Mouse (Mus musculus): ENCODE measurements around the gene Terf2. TPM values are rescaled to one million over a fixed set of nuclear protein-coding genes. Genes with fewer than 3 reads are reported as not detected.
"Not testable (repeated sequence)": the region's sequence is repeated elsewhere in the genome, so short reads cannot be mapped to it uniquely, and the experiment has no call there.

Gene Terf2
- polyA plus RNA-seq, 1 experiment from 2014 or later, result 10.9 TPM

GRCm38 (mm10) chr8:107109816-107110435 is 13.6 kb upstream of the Terf2 start:
- no peak for ATAC-seq (replicated peaks; ENCODE audit: insufficient number of reproducible peaks, low FRiP score, low TSS enrichment)
- 79% methylated on average over 5 of the region's 5 CpGs for WGBS (ENCODE audit: insufficient replicate concordance)
- Histone ChIP-seq H3K36me3 (ENCODE audit: control insufficient read depth, insufficient read depth, low read length) (no peaks in the 10 kb centered on the region), H3K9me3 (replicated peaks; ENCODE audit: control insufficient read depth, low read length) (no peaks in the 10 kb centered on the region), H3K4me3 (ENCODE audit: low read depth, low read length) (no peak overlapping the region), H3K9ac (ENCODE audit: low read depth, low read length) (no peak overlapping the region), H3K27ac (ENCODE audit: low read depth, low read length) (no peak overlapping the region), H3K27me3 (ENCODE audit: control insufficient read depth, insufficient read depth, low read length) (no peaks in the 10 kb centered on the region), H3K4me2 (no peak overlapping the region), H3K4me1 (ENCODE audit: control insufficient read depth, insufficient read depth, low read length) (0 out of 2 replicates have a peak, but pooled peaks cover 5% of the 10 kb centered on the region)

DNA sequence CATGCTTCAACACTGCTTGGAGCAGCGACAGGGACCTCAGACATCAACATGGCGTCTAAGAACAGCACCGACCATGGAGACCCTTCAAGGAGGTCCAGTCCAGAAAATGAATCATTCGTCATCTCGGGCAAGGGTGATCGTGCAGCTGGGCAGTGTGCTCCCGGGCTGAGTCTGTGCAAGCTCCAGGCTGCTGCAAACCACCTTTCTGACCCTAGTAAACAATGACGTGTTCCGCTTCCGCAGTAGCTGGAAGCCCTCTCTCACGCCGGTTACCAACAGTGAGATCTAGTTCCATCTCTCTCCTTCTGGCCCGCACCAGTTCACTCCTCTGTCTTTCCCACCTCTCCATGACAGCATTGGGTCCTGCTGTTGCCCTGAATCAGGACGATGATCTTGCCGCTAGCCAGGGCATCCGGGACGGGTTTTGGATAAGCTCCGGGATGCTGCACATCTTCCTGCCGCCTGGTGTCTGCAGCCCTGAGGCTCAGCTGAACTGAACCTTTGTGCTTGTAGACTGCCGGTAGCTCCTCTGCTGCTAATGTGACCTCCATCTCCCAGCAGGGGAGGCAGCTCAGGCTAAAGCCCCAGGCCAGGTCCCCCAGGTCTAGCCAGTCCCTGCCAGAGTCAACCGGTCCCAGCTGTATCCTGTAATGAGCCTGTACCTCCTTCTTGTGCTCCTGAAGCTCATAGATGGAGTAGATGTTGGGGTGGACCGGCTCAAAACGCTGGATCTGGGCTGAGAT is 12.8 kb upstream of the Terf2 start:
- Histone ChIP-seq H3K4me2 (peak overlapping the region; percentile 31), H3K27ac (ENCODE audit: low read depth, low read length) (no peak overlapping the region), H3K4me3 (ENCODE audit: low read depth, low read length) (0 out of 2 replicates have a peak overlapping the region, but pooled peaks have one; percentile 22), H3K4me1 (ENCODE audit: control insufficient read depth, insufficient read depth, low read length) (0 out of 2 replicates have a peak, but pooled peaks cover under 1% of the 10 kb centered on the region), H3K36me3 (ENCODE audit: control insufficient read depth, insufficient read depth, low read length) (no peaks in the 10 kb centered on the region), H3K9me3 (replicated peaks; ENCODE audit: control insufficient read depth, low read length) (no peaks in the 10 kb centered on the region), H3K9ac (ENCODE audit: low read depth, low read length) (0 out of 2 replicates have a peak overlapping the region, but pooled peaks have one; percentile 1), H3K27me3 (ENCODE audit: control insufficient read depth, insufficient read depth, low read length) (no peaks in the 10 kb centered on the region)
- ATAC-seq (replicated peaks; ENCODE audit: insufficient number of reproducible peaks, low FRiP score, low TSS enrichment), result no peak
- 60% methylated on average over 23 of the region's 23 CpGs for WGBS (ENCODE audit: insufficient replicate concordance)

- H3K9me3 ChIP-seq (replicated peaks; ENCODE audit: control insufficient read depth, low read length); ATAC-seq (replicated peaks; ENCODE audit: insufficient number of reproducible peaks, low FRiP score, low TSS enrichment); H3K4me2 ChIP-seq; H3K9ac ChIP-seq (ENCODE audit: low read depth, low read length); H3K27ac ChIP-seq (ENCODE audit: low read depth, low read length); H3K36me3 ChIP-seq (ENCODE audit: control insufficient read depth, insufficient read depth, low read length); H3K4me3 ChIP-seq (ENCODE audit: low read depth, low read length); H3K27me3 ChIP-seq (ENCODE audit: control insufficient read depth, insufficient read depth, low read length); H3K4me1 ChIP-seq (ENCODE audit: control insufficient read depth, insufficient read depth, low read length): not testable (repeated sequence)
- 85% methylated on average over 5 of the region's 5 CpGs for WGBS (ENCODE audit: insufficient replicate concordance)
Measured at GRCm38 (mm10) chr8:107108089-107108488, 11.7 kb upstream of the Terf2 start.

DNA sequence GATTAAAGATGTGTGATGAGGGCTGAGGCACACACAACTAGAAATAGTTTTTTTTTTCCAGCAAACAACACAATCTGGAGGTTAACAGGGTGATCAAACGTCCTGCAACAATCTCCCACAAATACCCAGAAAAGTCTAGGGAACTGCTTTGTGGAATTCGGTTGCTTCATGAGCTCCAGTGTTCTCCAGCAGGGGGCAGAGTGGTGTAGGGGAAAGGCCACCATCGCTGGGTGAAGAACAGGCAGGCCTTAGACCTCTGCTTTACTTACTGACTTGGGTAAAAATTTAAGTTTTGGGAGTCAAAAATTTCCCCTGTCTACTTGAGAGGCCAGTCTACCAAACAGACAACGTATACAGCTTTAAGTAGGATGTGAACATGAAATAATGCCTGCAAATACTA is 8.2 kb upstream of the Terf2 start:
- WGBS (ENCODE audit: insufficient replicate concordance), result 7% methylated on average over 4 of the region's 4 CpGs
- Histone ChIP-seq H3K27me3 (ENCODE audit: control insufficient read depth, insufficient read depth, low read length) (no peaks in the 10 kb centered on the region), H3K36me3 (ENCODE audit: control insufficient read depth, insufficient read depth, low read length) (no peaks in the 10 kb centered on the region), H3K4me2 (no peak overlapping the region), H3K4me1 (ENCODE audit: control insufficient read depth, insufficient read depth, low read length) (no peaks in the 10 kb centered on the region), H3K27ac (ENCODE audit: low read depth, low read length) (no peak overlapping the region), H3K9ac (ENCODE audit: low read depth, low read length) (no peak overlapping the region), H3K4me3 (ENCODE audit: low read depth, low read length) (no peak overlapping the region), H3K9me3 (replicated peaks; ENCODE audit: control insufficient read depth, low read length) (no peaks in the 10 kb centered on the region)
- ATAC-seq (replicated peaks; ENCODE audit: insufficient number of reproducible peaks, low FRiP score, low TSS enrichment), result no peak

- Histone ChIP-seq H3K9ac (ENCODE audit: low read depth, low read length) (no peak overlapping the region), H3K27me3 (ENCODE audit: control insufficient read depth, insufficient read depth, low read length) (no peaks in the 10 kb centered on the region), H3K4me2 (no peak overlapping the region), H3K4me1 (ENCODE audit: control insufficient read depth, insufficient read depth, low read length) (no peaks in the 10 kb centered on the region), H3K9me3 (replicated peaks; ENCODE audit: control insufficient read depth, low read length) (no peaks in the 10 kb centered on the region), H3K4me3 (ENCODE audit: low read depth, low read length) (no peak overlapping the region), H3K36me3 (ENCODE audit: control insufficient read depth, insufficient read depth, low read length) (no peaks in the 10 kb centered on the region), H3K27ac (ENCODE audit: low read depth, low read length) (no peak overlapping the region)
- ATAC-seq (replicated peaks; ENCODE audit: insufficient number of reproducible peaks, low FRiP score, low TSS enrichment), result no peak
- 75% methylated on average over 2 of the region's 2 CpGs for WGBS (ENCODE audit: insufficient replicate concordance)
Measured at GRCm38 (mm10) chr8:107100635-107101034, 4.3 kb upstream of the Terf2 start.

DNA sequence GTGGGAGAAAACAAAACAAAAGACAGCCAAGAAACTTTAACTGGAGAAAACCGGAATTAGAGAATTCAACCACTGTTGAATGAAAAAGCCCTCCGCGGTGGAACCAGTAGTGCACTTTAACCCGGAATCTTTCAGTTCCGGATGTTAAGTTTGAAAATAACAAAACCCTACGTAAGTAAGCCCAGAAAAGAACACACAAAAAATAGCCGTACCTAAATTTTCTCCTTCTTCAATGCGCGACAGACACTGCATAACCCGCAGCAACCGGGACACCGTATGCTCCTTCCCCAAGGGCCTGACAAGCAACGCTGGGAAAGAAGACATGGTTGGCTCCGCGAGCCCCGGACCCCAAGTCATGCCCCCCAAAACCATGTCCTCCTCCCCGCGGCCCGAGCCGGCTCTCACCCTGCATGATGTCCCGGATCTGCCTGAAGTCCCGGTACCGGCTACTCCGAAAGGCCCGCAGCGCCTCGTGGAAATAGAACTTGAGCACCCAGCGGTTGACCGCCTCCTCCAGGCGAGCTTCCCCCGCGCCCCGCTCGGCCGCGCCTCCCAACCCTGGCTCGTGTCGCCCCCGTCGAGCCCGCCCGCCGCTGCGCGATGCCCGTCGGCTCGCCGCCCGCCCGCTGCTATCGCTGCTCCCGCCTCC is 506 bp downstream of the Terf2 start:
- peak; percentile 82 for ATAC-seq (replicated peaks; ENCODE audit: insufficient number of reproducible peaks, low FRiP score, low TSS enrichment)
- H3K27me3 ChIP-seq (ENCODE audit: control insufficient read depth, insufficient read depth, low read length), result no peaks in the 10 kb centered on the region
- peaks cover 14% of the 10 kb centered on the region; the same call in 1 of the 2 replicates for H3K36me3 ChIP-seq (ENCODE audit: control insufficient read depth, insufficient read depth, low read length)
- WGBS (ENCODE audit: insufficient replicate concordance), result 1% methylated on average over 53 of the region's 53 CpGs
- no peaks in the 10 kb centered on the region for H3K4me1 ChIP-seq (ENCODE audit: control insufficient read depth, insufficient read depth, low read length)
- H3K27ac ChIP-seq (ENCODE audit: low read depth, low read length), result peak overlapping the region; percentile 87
- peak overlapping the region; percentile 68 for H3K4me2 ChIP-seq
- H3K9me3 ChIP-seq (replicated peaks; ENCODE audit: control insufficient read depth, low read length), result no peaks in the 10 kb centered on the region
- H3K9ac ChIP-seq (ENCODE audit: low read depth, low read length), result peak overlapping the region; percentile 84
- peak overlapping the region; percentile 83 for H3K4me3 ChIP-seq (ENCODE audit: low read depth, low read length)

DNA sequence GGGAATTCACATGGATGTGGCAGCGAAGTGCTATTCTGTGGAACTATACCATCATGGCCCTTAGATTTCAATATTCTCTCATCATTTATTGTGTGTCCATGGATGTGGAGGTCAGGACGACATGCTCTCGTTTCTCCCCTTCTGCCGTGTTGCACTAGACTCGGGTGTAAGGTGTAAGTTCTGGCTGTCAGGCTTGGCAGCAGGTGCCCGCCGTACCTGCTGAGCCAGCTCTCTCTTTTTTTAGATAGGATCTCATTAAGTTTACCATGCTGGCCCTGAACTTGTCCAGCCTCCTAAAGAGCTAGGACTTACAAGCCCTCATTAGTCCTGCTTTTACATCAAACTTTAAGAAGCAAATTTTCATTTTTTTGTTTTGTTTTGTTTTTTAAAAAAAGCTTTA is 5.8 kb downstream of the Terf2 start:
- Histone ChIP-seq H3K4me1 (ENCODE audit: control insufficient read depth, insufficient read depth, low read length) (no peaks in the 10 kb centered on the region), H3K27ac (ENCODE audit: low read depth, low read length) (no peak overlapping the region), H3K27me3 (ENCODE audit: control insufficient read depth, insufficient read depth, low read length) (no peaks in the 10 kb centered on the region), H3K36me3 (ENCODE audit: control insufficient read depth, insufficient read depth, low read length) (peaks cover 33% of the 10 kb centered on the region), H3K4me2 (no peak overlapping the region), H3K9me3 (replicated peaks; ENCODE audit: control insufficient read depth, low read length) (no peaks in the 10 kb centered on the region), H3K9ac (ENCODE audit: low read depth, low read length) (no peak overlapping the region), H3K4me3 (ENCODE audit: low read depth, low read length) (no peak overlapping the region)
- 89% methylated on average over 7 of the region's 7 CpGs for WGBS (ENCODE audit: insufficient replicate concordance)
- ATAC-seq (replicated peaks; ENCODE audit: insufficient number of reproducible peaks, low FRiP score, low TSS enrichment), result no peak

GRCm38 (mm10) chr8:107088526-107089063 is 7.8 kb downstream of the Terf2 start:
- peaks cover 27% of the 10 kb centered on the region for H3K36me3 ChIP-seq (ENCODE audit: control insufficient read depth, insufficient read depth, low read length)

More at GRCm38 (mm10) chr8:107088526-107089063, 7.8 kb downstream of the Terf2 start:
- H3K27ac ChIP-seq (ENCODE audit: low read depth, low read length), result no peak overlapping the region
- H3K4me3 ChIP-seq (ENCODE audit: low read depth, low read length), result no peak overlapping the region
- no peaks in the 10 kb centered on the region for H3K9me3 ChIP-seq (replicated peaks; ENCODE audit: control insufficient read depth, low read length)
- no peak for ATAC-seq (replicated peaks; ENCODE audit: insufficient number of reproducible peaks, low FRiP score, low TSS enrichment)
- no peaks in the 10 kb centered on the region for H3K4me1 ChIP-seq (ENCODE audit: control insufficient read depth, insufficient read depth, low read length)
- WGBS (ENCODE audit: insufficient replicate concordance), result 92% methylated on average over 5 of the region's 5 CpGs
- H3K4me2 ChIP-seq, result no peak overlapping the region
- H3K27me3 ChIP-seq (ENCODE audit: control insufficient read depth, insufficient read depth, low read length), result no peaks in the 10 kb centered on the region
- H3K9ac ChIP-seq (ENCODE audit: low read depth, low read length), result no peak overlapping the region
